Mouse (Mus musculus) heart, adult 2 months (tissue): Measurements from ENCODE around the gene Glp2r. TPM values are rescaled to one million over a fixed set of nuclear protein-coding genes. Genes with fewer than 3 reads are reported as not detected.
A peak's percentile ranks its signal among the peaks of the same experiment; 100 is the strongest.

ENCODE experiments used
- DNase-seq, 2 experiments: peaks; one replicate each; pipeline ENCODE4 v3.0.0; 2021
- H3K27ac ChIP-seq: fragments of 200-600 bp; 2 replicates; pipeline ENCODE4 v1.8.1; 2022
- H3K27me3 ChIP-seq: fragments of 200-500 bp; 2 replicates; pipeline ENCODE4 v1.6.1; 2012; ENCODE audit warnings: mild to moderate bottlenecking, low read length, inconsistent platforms, mixed read lengths; ENCODE audit not compliant: control insufficient read depth, insufficient read depth
- H3K36me3 ChIP-seq: fragments of 200-500 bp; 2 replicates; pipeline ENCODE4 v1.6.1; 2012; ENCODE audit warnings: low read length, inconsistent platforms; ENCODE audit not compliant: control insufficient read depth, insufficient read depth
- H3K4me1 ChIP-seq: fragments of 200-500 bp; 2 replicates; pipeline ENCODE4 v1.6.1; 2011; ENCODE audit warnings: low read length; ENCODE audit not compliant: control insufficient read depth, insufficient read depth
- H3K4me3 ChIP-seq: fragments of 200-600 bp; 2 replicates; pipeline ENCODE4 v1.8.1; 2022
- H3K79me2 ChIP-seq: fragments of 200-500 bp; replicated peaks from 2 replicates; pipeline ENCODE4 v1.6.1; 2012; ENCODE audit warnings: mild to moderate bottlenecking, inconsistent platforms, low read length, moderate library complexity, mixed read lengths; ENCODE audit not compliant: control insufficient read depth, insufficient read depth
- H3K9ac ChIP-seq: fragments of 200-500 bp; 2 replicates; pipeline ENCODE4 v1.6.1; 2012; ENCODE audit warnings: low read depth, mild to moderate bottlenecking, control low read depth, inconsistent platforms, low read length, mixed read lengths
- CTCF ChIP-seq: fragments of 200-600 bp; IDR thresholded peaks from 2 replicates; pipeline ENCODE4 v1.8.1; 2022; ENCODE audit warnings: antibody characterized with exemption, mild to moderate bottlenecking, moderate library complexity
- EP300 ChIP-seq: fragments of 200-500 bp; IDR thresholded peaks from 2 replicates; pipeline ENCODE4 v1.6.1; 2011; ENCODE audit warnings: low read depth, low read length, control low read depth; ENCODE audit not compliant: insufficient read depth
- POLR2A ChIP-seq: fragments of 200-500 bp; IDR thresholded peaks from 2 replicates; pipeline ENCODE4 v1.6.1; 2011; ENCODE audit warnings: mild to moderate bottlenecking, low read depth, low read length, control low read depth; ENCODE audit not compliant: insufficient read depth
- WGBS: fragments of 180-500 bp; shearing (Covaris S2); methylation state at CpG from one replicate; pipeline ENCODE4 v1.1.7; 2018; 5-methylcytosine and 5-hydroxymethylcytosine counted together
- intact Hi-C: fragments of 180-260 bp; cut with DNase I; formaldehyde crosslinking; loops from one replicate; pipeline ENCODE4 v1.15.1; 2025
- polyA plus RNA-seq: library from polyadenylated mRNA; depleted of rRNA; stranded (reverse); fragments of >200 nt; gene quantifications from 2 replicates; pipeline ENCODE4 v1.2.3, GENCODE M21; 2012
- total RNA-seq, 2 experiments: library from RNA; stranded (reverse); gene quantifications; 2 replicates each; pipeline ENCODE4 v1.2.3; 2021

Glp2r gene
- total and polyA plus RNA-seq, 3 experiments, result not detected

DNA sequence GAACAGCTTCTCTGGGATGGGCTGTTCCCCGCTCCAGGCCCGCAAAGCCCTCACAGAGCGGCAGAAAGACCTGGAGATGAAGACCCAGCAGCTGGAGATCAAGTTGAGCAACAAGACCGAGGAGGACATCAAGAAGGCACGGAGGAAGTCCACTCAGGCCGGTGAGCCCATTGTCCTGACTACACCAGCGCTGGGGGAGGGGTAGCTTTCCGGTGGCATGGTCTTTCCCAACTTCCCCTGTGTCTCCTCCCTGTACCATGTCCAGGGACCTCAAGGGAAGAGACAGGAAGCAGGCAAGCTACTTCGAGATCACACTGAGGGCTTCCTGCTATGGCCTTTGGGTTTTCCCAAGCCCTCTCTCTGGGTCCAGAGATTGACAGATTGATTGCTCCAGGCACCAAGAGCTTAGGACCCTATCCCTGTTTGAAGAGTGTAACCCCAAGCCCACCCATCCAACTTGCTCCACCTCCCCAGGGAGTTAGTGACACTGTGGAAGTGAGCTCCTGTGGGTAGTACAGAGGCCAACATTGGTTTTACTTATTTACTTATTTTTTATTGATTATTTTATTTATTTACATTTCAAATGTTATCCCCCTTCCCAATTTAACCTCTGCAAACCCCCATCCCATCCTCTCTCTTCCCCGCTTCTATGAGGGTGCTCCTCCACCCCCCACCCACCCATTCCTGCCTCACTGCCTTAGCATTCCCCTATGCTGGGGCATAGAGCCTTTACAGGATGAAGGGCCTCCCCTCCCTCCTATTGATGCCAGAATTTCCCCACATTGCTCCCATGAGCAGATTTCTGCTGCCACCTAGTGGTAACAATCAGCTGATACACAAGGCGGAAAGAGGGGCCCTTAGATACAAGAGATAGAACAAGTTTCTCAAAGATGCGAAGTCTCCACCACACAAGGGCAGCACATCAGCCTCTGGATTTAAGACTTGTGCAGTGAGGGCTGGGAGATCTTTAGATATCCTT lies 95.1 kb downstream of the Glp2r start:
- peaks cover 1% of the 10 kb centered on the region; the same call in 1 of the 2 replicates for H3K4me1 ChIP-seq
- WGBS, result 41% methylated on average over 12 of the region's 12 CpGs
- H3K36me3 ChIP-seq, result no peaks in the 10 kb centered on the region
- no peak overlapping the region for H3K9ac ChIP-seq
- DNase-seq, result peak; percentile 34 to 46
- intact Hi-C loops, result loop anchor here (1.0 to 5.0 kb wide), 3 partner anchors 19 to 564 kb away; no protein-coding TSS in a partner anchor
- H3K79me2 ChIP-seq, result no peaks in the 10 kb centered on the region
- no peak overlapping the region for H3K27ac ChIP-seq
- H3K4me3 ChIP-seq, result no peak overlapping the region
- TF ChIP-seq EP300 (peak; percentile 83; the same call in 1 of the 2 replicates), CTCF (peak; percentile 79), POLR2A (no peak)
- no peaks in the 10 kb centered on the region for H3K27me3 ChIP-seq

DNA sequence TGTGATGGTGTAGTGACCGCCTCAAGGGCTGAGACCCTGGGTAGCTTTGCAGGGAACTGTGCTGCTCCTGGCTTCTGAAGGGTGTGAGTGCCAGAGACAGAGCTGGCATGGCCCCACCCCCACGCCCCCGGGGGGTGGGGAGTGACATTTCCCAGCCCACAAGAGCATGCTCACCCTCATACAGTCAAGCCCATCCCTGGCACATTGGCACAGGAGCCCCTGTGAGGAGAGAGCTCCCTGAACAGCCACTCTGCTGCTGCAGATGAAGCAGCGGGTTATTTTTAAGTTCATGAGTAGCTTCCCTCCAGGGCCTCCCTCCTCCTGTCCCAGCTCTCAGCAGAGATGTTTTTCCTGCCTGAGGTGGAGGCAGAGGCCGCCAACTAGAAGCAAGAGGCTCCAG lies 98.8 kb downstream of the Glp2r start:
- DNase-seq, result peak in 1 of 2 experiments; percentile 29
- Histone ChIP-seq H3K4me1 (peaks cover 10% of the 10 kb centered on the region), H3K36me3 (no peaks in the 10 kb centered on the region), H3K9ac (no peak overlapping the region), H3K27ac (no peak overlapping the region), H3K4me3 (no peak overlapping the region), H3K27me3 (no peaks in the 10 kb centered on the region), H3K79me2 (no peaks in the 10 kb centered on the region)
- intact Hi-C loops, result no loop called here
- TF ChIP-seq POLR2A (no peak), EP300 (no peak), CTCF (no peak)
- 59% methylated on average over 5 of the region's 5 CpGs for WGBS

DNA sequence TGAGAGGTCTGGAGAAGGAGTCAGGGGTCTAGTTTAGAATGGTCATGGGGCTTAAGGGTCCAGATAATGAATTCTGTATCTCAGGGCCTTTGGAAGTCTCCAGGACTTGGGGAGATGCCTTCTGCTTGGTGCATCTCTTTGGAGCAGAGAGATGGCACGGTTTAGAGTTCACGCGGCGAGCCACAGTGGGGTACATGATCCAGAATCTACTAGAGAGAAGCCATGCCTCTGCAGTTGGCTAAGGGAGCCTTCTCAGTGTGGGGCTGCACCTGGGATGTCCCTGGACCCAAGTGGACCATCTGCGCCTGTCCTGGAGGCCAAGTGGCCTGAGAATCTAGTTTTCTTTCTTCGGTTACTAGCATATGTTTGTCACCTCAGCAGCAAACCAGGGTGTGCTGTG lies 100.9 kb downstream of the Glp2r start:
- no peak overlapping the region for H3K27ac ChIP-seq
- H3K4me1 ChIP-seq, result peaks cover 9% of the 10 kb centered on the region
- no peaks in the 10 kb centered on the region for H3K27me3 ChIP-seq
- no peaks in the 10 kb centered on the region for H3K79me2 ChIP-seq
- TF ChIP-seq EP300 (no peak), POLR2A (no peak), CTCF (no peak)
- H3K36me3 ChIP-seq, result no peaks in the 10 kb centered on the region
- H3K9ac ChIP-seq, result no peak overlapping the region
- no peak for DNase-seq
- 97% methylated on average over 6 of the region's 6 CpGs for WGBS
- no peak overlapping the region for H3K4me3 ChIP-seq
- intact Hi-C loops, result no loop called here

- Histone ChIP-seq H3K9ac (no peak overlapping the region), H3K27me3 (no peaks in the 10 kb centered on the region), H3K4me3 (no peak overlapping the region), H3K4me1 (peaks cover 9% of the 10 kb centered on the region), H3K36me3 (no peaks in the 10 kb centered on the region), H3K79me2 (no peaks in the 10 kb centered on the region), H3K27ac (no peak overlapping the region; the same call in 1 of the 2 replicates)
- 95% methylated on average over 3 of the region's 3 CpGs for WGBS
- TF ChIP-seq EP300, result no peak
- TF ChIP-seq CTCF, result no peak
- no peak for TF ChIP-seq POLR2A
- peak in 1 of 2 experiments; percentile 25 for DNase-seq
- intact Hi-C loops, result no loop called here
Measured at GRCm38 (mm10) chr11:67668460-67669007, 102.4 kb downstream of the Glp2r start.

DNA sequence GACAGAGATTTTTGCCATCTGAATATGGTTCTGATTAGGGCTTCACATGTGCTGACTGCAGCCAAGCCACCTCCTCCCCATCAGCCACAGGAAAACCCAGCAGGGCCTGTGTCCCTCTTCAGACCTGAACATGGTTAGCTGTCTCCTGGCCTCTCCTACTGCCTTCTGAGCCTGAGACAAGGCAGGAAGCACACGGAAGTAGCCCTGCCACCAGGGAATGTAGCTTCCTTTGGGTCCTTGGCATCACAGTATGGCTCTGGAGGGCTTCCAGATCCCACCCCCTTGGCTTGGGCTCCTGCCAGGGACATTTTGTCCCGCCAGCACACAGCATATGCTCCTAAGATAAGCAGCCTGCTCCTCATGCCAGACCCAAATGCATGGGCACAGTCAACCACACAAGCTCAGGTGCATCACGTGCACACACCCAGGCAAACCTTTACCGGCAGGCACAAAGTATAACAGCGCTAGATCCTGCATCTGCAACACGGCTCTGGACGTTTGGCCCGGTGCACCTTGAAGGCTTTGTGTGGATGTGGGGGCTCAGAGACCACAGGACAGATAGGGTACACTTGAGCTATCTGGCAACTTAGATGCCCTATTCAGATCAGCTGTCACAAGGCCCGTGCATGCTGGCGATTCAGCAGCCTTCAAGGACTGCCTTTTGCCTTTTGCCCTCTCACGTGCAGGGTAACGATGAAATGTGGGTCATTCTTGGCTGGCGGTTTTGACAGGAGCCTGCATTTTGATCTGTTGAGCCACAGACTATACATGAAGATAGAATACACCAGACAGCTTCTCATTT lies 103.2 kb downstream of the Glp2r start:
- H3K79me2 ChIP-seq, result no peaks in the 10 kb centered on the region
- H3K4me3 ChIP-seq, result no peak overlapping the region
- peak overlapping the region; percentile 30 for H3K27ac ChIP-seq
- DNase-seq, result peak; percentile 75 to 80
- H3K36me3 ChIP-seq, result no peaks in the 10 kb centered on the region
- TF ChIP-seq CTCF, result no peak
- peak; percentile 97 for TF ChIP-seq EP300
- 0 out of 2 replicates have a peak, but pooled peaks have one; percentile 38 for TF ChIP-seq POLR2A
- H3K4me1 ChIP-seq, result peaks cover 9% of the 10 kb centered on the region
- H3K27me3 ChIP-seq, result no peaks in the 10 kb centered on the region
- no peak overlapping the region for H3K9ac ChIP-seq
- WGBS, result 47% methylated on average over 13 of the region's 13 CpGs
- intact Hi-C loops, result no loop called here
